24 mouse cellular contexts compared by ENCODE assay signal in the genomic region with DNA sequence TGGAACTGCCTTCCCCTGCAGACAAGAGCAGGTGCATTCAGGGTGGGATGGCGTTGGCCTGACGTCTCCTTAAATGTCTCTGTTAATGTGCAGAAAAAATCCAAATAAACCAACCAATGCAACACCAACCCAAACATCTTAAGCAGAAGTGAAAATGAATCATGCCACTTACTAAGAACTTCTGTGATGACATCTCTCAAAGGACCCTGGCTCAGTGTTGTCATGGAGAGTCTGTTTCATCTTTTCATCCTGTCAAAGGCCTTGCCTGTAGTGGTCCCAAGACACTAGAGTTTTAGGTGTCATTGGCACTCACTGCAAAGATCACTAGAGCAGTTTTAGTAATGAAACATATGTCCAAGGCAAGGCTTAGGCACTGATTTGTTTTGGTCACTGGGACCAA. TPM values are rescaled to one million over a fixed set of nuclear protein-coding genes. Genes with fewer than 3 reads are reported as not detected.
"Had no signal": no experiment of that assay in that cellular context is flagged by ENCODE, and none has a peak within 500 bp of the region (broad histone marks: within the 10 kb centered on the region; RNA-seq: fewer than 3 reads in every experiment).

No protein-coding gene starts in this region.

- H3K36me3 ChIP-seq: midbrain, embryonic 10.5 days; midbrain, embryonic 12.5 days; neural tube, embryonic 13.5 days; neural tube, embryonic 15.5 days; stomach, embryonic 15.5 days had no signal

- H3K27ac ChIP-seq: liver, embryonic 14.5 days; midbrain, embryonic 10.5 days; midbrain, embryonic 12.5 days; neural tube, embryonic 13.5 days; neural tube, embryonic 15.5 days; stomach, embryonic 15.5 days; stomach, postnatal 0 days had no signal

- H3K9ac ChIP-seq: liver, embryonic 14.5 days; lung, embryonic 14.5 days; midbrain, embryonic 12.5 days; neural tube, embryonic 13.5 days; neural tube, embryonic 15.5 days; stomach, embryonic 15.5 days had no signal

- H3K4me2 ChIP-seq: lung, embryonic 14.5 days; midbrain, embryonic 12.5 days; neural tube, embryonic 13.5 days; neural tube, embryonic 15.5 days; stomach, embryonic 15.5 days had no signal

- H3K4me3 ChIP-seq: midbrain, embryonic 10.5 days; midbrain, embryonic 12.5 days; myocyte; neural tube, embryonic 13.5 days; neural tube, embryonic 15.5 days; stomach, embryonic 15.5 days had no signal

- ATAC-seq: midbrain, embryonic 16.5 days had no signal

- H3K9me3 ChIP-seq: midbrain, embryonic 10.5 days; midbrain, embryonic 12.5 days; neural tube, embryonic 13.5 days; neural tube, embryonic 15.5 days; stomach, embryonic 15.5 days had no signal

- H3K4me1 ChIP-seq: midbrain, embryonic 10.5 days; midbrain, embryonic 12.5 days; neural tube, embryonic 13.5 days; neural tube, embryonic 15.5 days; stomach, embryonic 15.5 days had no signal

- H3K27me3 ChIP-seq: midbrain, embryonic 12.5 days; neural tube, embryonic 13.5 days; neural tube, embryonic 15.5 days; stomach, embryonic 15.5 days had no signal

- DNase-seq: lung, adult 18-20 months; lung, embryonic 14.5 days; lung, postnatal 10 days; lung, postnatal 4 days; midbrain, embryonic 14.5 days; retina, postnatal 1 day; right cerebral cortex, adult 18-20 months; right cerebral cortex, postnatal 25 days; right cerebral cortex, postnatal 4 days; spleen, adult 18-20 months; thymus, adult 2 months; thymus, postnatal 25 days; thymus, postnatal 4 days had no signal

RNA-seq across cellular contexts. Expression of a gene that starts 53.0 kb away (rescaled TPM):
- total RNA-seq: megakaryocyte-erythroid progenitor cell, adult 5-6 weeks had no signal
- polyA plus RNA-seq: midbrain, embryonic 10.5 days; myocyte; neural tube, embryonic 11.5 days had no signal
